Mouse (Mus musculus): ENCODE results near the gene Ddx58.

Gene Ddx58

GRCm38 (mm10) chr4:40182651-40183320 lies 56.8 kb downstream of the Ddx58 start:
- in situ Hi-C loops (cut with MseI, MboI), result no loop called here

DNA sequence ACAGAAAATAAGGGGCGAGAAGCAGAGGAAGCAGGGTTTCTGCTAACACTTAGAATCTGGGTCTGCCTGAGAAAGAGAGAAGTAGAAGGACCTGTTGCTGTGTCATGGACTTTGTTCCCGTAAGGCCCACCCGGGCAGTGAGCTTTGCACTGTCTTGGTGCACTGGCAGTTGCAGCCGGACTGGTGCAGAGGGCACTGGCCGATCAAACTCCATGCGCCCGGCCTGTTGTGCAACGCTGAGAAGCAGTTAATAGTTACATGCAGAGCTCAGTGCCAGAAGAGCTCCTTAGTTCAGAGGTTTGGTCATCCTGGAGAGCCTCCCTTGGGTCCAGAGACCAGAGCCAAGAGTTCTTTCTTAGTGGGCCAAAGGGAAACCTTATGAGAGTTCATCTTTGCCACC lies 57.9 kb downstream of the Ddx58 start:
- in situ Hi-C loops (cut with MseI, MboI), result no loop called here

- in situ Hi-C loops (cut with MseI, MboI), result no loop called here
Measured at GRCm38 (mm10) chr4:40180046-40180445, 59.6 kb downstream of the Ddx58 start.

DNA sequence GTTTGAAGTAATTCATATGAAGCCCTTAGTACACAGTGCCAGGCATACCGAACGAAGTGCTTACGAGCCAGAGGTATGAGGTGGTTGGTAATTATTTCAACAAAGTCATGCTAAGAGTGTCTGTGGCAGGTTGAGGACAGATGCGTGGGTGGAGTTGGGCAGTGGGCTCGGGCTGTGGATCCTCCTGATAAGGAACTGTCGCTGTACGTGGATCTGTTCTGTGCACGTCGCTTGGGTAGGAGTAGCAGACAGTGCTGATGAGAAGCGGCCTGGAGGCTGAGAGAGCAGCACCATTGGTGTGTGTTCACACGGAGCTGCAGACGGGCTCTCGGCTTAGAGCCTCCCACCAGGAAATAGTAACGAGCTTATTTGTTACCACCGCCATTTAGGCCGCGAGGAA lies 61.0 kb downstream of the Ddx58 start:
- in situ Hi-C loops (cut with MseI, MboI), result no loop called here

GRCm38 (mm10) chr4:40174321-40174720 lies 65.3 kb downstream of the Ddx58 start:
- in situ Hi-C loops (cut with MseI, MboI), result no loop called here

DNA sequence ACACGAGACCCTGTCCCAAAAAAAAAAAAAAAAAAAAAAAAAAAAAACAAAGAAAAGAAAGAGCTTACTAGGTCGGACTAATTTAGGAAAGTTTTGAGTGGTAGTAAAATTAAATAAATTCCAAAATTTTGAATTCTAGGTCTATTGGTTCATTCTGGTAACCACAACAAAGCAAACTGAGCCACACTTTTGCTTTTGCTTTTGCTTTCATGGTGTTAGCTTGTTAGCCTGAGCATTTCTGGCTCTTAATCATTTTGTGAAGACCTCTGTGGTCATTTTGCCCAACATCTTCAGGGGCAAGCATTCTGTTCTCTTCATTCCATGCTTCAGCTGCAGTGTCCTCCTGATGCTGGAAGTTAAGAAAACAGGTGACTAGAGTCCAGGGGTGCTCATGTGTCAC lies 67.3 kb downstream of the Ddx58 start:
- in situ Hi-C loops (cut with MseI, MboI), result no loop called here

- in situ Hi-C loops (cut with MseI, MboI), result no loop called here
Measured at GRCm38 (mm10) chr4:40171477-40171876, 68.2 kb downstream of the Ddx58 start.

GRCm38 (mm10) chr4:40163646-40164045 lies 76.0 kb downstream of the Ddx58 start:
- in situ Hi-C loops (cut with MseI, MboI), result no loop called here

DNA sequence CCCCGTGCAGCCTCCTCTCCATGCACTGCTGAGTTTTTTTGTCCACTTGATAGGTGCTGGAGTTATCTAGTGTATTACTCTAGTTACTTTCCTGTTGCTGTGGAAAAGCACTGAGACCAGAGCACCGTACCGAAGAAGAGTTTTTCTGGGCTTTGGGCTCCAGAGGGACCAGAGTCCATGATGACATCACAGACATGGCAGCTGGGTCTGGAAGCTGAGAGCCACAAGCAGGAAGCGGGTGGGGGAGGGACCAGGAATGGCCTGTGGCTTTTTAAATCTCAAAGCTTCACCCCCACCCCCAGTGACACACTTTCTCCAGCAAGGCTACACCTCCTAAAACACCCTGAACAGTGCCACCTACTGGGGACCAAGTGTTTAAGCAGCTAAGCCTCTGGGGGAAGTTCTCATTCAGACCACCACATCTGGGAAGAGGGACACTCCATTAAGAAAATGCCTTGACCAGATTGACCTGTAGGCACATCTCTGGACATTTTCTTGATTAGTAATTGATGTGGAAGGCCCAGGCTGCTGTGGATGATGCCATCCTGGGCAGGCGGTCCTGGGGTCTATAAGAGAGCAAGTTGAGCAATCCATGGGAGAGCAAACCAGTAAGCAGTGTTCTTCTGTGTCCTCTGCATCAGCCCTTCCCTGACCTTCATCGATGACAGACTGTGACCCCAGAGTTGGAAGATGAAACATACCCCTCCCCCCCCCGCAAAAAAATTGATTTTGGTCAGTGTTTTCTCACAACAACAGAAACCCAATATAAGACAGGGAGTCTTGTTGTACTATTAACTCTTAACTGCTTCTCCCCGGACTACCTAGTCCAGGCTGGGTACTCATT lies 78.8 kb downstream of the Ddx58 start:
- in situ Hi-C loops (cut with MseI, MboI), result no loop called here

DNA sequence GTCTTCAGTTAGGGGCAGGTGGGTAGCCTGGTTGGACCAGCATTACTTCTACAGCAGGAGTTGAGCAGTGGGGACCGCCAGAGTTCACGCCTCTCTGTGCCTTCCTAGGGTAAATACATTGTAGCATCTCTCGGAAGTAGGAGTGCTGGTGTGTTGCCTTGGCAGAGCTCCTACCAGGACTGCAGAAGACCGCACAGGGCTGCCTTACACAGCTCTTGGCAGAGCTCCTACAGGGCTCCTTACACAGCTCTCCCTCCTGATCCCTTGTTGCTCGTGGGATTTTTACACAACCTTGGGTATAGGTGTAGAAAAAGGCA lies 81.4 kb downstream of the Ddx58 start:
- in situ Hi-C loops (cut with MseI, MboI), result no loop called here

DNA sequence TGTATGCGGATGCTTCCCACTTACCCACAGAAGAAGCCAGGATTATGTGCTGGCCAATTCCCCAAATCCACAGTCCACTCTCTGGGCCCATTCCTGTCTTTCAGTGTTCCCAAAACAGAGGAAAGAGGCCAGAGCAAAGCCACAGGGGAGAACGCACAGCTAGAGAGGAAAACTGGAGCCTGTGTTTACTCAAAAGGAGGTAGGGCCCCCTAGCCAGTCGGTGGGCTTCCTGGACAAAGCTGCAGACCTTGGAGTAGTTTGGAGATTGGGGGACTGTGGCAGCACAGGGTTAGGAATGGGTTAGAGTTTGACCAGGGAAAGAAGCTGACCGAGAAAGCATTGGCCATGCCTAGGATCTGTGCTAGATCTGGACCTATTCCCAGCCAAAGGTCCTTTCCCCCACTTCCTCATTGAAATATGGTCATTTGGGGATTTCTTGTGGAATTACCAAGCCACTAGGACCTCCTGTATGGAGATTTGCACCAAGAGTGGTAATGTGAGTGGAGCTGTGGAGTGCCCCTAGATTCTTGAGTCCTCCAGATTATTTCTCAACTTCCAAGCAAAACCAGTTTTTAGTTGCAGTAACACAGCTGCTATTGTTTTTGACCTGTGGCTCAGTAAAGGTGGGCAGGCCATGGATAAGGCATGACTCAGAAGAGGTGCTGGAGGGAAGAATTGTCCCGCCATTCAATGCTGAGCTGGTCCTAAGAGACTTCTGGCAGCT lies 82.0 kb downstream of the Ddx58 start:
- in situ Hi-C loops (cut with MseI, MboI), result no loop called here

- in situ Hi-C loops (cut with MseI, MboI), result no loop called here
Measured at GRCm38 (mm10) chr4:40156582-40157499, 82.8 kb downstream of the Ddx58 start.

DNA sequence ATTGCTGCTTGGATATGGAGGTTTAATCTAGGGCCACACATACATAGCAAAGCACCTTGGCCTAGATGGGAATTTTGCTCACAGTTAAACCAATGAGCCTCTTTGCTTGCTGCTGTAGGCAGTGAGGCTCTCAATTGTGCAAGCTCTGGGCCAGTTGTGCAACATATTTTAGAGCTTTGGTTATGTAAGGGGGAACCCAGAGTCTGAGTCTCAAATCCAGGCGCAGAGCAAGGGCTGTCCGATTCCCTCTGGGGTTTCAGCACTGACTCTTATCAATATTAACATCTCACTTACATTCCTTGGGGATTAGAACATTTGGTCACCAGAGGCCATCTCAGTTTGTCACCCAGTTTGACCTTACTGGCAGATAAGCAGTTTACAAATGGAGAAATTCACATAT lies 83.5 kb downstream of the Ddx58 start:
- in situ Hi-C loops (cut with MseI, MboI), result no loop called here

- in situ Hi-C loops (cut with MseI, MboI), result no loop called here
Measured at GRCm38 (mm10) chr4:40155467-40155999, 84.1 kb downstream of the Ddx58 start.

DNA sequence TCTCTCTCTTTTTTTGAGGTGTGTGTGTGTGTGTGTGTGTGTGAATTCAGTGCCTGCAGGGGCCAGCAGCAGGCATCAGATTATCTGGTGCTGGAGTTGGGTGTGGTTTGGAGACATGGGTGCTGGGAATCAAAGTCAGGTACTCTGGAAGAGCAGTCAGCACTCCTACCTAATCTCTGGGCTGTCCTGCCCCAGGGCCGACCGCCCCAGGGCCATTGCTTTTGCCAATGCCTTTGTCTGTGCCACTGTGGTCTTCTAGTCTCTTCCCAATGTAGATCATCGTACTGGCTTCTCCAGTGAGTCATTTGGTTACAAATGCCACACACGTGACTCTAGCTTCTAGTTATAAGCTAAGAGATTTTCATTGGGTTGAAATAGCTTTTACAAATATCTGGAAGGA lies 84.9 kb downstream of the Ddx58 start:
- in situ Hi-C loops (cut with MseI, MboI), result no loop called here
